Mouse (Mus musculus): ENCODE measurements around the gene Ppil4. TPM values are rescaled to one million over a fixed set of nuclear protein-coding genes. Genes with fewer than 3 reads are reported as not detected.

Gene Ppil4
- polyA plus RNA-seq, 1 experiment: 0.38 TPM

DNA sequence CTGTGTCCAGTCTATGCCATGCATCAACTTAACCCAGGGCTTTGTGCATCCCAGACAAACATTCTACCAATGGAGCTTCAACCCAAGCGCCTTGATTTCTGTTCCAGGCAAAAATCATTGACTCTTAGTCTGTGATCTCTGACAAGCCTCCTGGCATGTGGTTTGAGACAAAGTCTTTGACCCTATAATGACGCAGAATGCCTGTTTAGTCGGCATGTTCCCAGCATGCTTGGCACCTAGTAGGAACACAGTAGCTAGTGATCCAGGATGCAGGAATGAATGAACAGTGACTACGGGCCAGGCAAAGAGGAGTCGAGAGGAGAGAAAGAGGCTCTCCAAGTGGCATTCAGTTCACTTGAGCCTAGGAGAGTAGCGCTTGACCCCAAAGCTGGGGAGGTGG, 70.7 kb downstream of the Ppil4 start:
- Histone ChIP-seq H3K9me3 (ENCODE audit: control insufficient read depth, low read length) (peaks cover 5% of the 10 kb centered on the region), H3K27me3 (ENCODE audit: control insufficient read depth) (peaks cover 19% of the 10 kb centered on the region), H3K4me3 (replicated peaks) (no peak overlapping the region), H3K36me3 (ENCODE audit: control insufficient read depth) (no peaks in the 10 kb centered on the region), H3K4me1 (ENCODE audit: control insufficient read depth) (no peaks in the 10 kb centered on the region)
- TF ChIP-seq GATA1 (IDR thresholded peaks at IDR 0.05; ENCODE audit: low read length): no peak
- TF ChIP-seq TAL1 (IDR thresholded peaks at IDR 0.05; ENCODE audit: low read length): no peak

DNA sequence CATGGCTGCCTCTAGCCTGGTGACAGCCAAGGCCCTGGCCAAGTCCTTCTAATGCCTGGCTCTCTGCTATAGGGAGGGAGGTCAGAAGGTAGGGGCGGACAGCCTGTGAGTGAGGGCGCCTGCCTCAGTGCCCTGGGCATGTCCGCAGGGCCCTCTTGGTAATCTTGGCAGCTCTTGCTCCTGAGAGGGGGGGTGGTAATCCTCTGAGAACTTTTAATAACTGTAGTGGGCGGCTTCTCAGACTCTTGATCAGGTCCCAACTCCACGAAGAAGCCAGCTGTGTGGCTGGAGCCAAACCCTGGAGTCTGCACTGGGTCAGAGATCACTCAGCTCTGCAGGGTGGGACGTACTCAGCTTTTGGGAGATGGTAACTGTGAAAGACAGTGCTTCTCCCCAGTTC, 71.5 kb downstream of the Ppil4 start:
- H3K36me3 ChIP-seq (ENCODE audit: control insufficient read depth): no peaks in the 10 kb centered on the region
- H3K4me3 ChIP-seq (replicated peaks): no peak overlapping the region
- H3K4me1 ChIP-seq (ENCODE audit: control insufficient read depth): no peaks in the 10 kb centered on the region
- H3K27me3 ChIP-seq (ENCODE audit: control insufficient read depth): peaks cover 21% of the 10 kb centered on the region
- H3K9me3 ChIP-seq (ENCODE audit: control insufficient read depth, low read length): peaks cover 5% of the 10 kb centered on the region
- TF ChIP-seq TAL1 (IDR thresholded peaks at IDR 0.05; ENCODE audit: low read length) (no peak), GATA1 (IDR thresholded peaks at IDR 0.05; ENCODE audit: low read length) (no peak)

DNA sequence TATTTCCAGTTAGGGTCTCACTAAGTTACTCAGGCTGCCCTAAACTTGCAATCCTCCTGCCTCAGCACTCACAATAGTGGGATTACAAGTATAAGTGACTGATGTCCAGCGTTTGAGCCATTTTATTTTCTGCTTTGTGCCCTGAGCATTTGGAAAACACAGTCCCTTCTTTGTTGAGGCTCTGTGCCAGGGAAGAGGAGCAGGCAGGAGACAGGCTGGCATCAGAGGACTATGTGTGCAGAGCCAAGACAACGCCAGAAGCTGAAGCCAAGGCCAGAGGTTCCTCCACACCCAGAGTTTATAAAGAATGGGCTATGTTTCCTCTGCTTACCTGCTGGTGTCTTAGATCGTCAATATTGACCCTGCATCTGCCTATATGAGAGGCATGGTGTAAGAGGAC, 72.1 kb downstream of the Ppil4 start:
- H3K27me3 ChIP-seq (ENCODE audit: control insufficient read depth): peaks cover 21% of the 10 kb centered on the region
- no peak overlapping the region for H3K4me3 ChIP-seq (replicated peaks)
- H3K36me3 ChIP-seq (ENCODE audit: control insufficient read depth): no peaks in the 10 kb centered on the region
- no peaks in the 10 kb centered on the region for H3K4me1 ChIP-seq (ENCODE audit: control insufficient read depth)
- peaks cover 5% of the 10 kb centered on the region for H3K9me3 ChIP-seq (ENCODE audit: control insufficient read depth, low read length)
- TF ChIP-seq GATA1 (IDR thresholded peaks at IDR 0.05; ENCODE audit: low read length) (no peak), TAL1 (IDR thresholded peaks at IDR 0.05; ENCODE audit: low read length) (no peak)

DNA sequence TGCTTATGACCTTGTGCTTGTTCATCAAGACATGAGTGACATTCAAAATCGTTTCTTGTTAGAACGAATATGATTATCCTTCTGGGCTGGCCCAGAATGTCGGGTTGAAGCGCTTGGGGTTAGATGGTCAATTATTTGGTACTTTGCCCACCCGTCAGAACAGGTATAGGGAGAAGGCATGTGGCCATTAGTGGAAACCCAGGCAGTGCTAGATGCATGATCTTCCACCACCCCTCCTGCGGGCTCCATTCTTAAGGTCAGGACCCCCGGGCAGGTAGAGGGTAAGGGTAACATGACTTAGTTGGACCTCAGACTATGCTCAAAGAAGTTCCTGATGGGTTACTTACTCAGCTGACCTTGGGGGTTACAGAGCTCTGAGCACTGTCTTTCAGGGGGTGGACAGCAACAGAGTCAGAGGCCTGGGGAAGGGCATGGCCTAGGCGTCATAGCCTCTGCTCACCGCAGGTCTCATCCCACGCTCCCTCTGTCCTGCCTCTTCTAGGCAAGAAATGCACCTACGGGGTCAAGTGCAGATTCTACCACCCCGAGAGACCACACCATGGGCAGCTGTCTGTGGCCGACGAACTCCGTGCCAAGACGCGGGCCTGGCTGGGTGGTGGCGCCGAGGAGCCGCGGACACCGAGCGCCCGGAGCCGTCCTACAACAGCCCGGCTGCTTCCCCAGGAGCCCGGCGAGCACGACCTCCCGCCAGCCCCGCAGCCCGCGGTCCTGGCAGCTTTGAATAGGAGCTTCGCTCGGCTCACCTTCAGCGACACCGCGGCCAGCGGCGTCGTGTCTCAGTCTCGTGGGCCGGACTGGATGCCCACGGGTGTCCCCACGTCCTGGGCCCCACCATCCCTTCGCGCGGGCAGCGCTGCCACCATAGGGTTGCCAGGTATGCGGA, 74.3 kb downstream of the Ppil4 start:
- no peaks in the 10 kb centered on the region for H3K4me1 ChIP-seq (ENCODE audit: control insufficient read depth)
- H3K27me3 ChIP-seq (ENCODE audit: control insufficient read depth): peaks cover 21% of the 10 kb centered on the region
- H3K9me3 ChIP-seq (ENCODE audit: control insufficient read depth, low read length): peaks cover 4% of the 10 kb centered on the region
- H3K4me3 ChIP-seq (replicated peaks): no peak overlapping the region
- H3K36me3 ChIP-seq (ENCODE audit: control insufficient read depth): no peaks in the 10 kb centered on the region
- TF ChIP-seq GATA1 (IDR thresholded peaks at IDR 0.05; ENCODE audit: low read length) (no peak), TAL1 (IDR thresholded peaks at IDR 0.05; ENCODE audit: low read length) (no peak)

DNA sequence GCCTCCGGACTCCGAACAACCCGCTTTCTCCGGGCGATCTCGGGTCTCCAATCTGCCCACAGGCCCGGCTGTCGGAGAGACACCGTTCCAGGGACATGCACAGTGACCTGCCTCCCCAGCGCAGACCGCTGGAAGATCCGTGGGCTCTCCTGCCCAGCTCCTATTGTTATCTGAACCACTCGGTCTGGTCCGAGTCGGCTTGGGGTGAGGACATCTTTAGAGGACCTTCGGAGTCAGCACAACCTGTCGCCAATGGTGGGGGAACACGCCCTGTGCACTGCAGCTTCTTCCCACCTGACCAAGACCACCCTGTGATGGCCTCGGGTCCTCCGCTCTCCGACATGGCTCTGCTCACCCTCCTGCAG, 75.0 kb downstream of the Ppil4 start:
- Histone ChIP-seq H3K4me1 (ENCODE audit: control insufficient read depth) (no peaks in the 10 kb centered on the region), H3K9me3 (ENCODE audit: control insufficient read depth, low read length) (no peaks in the 10 kb centered on the region), H3K36me3 (ENCODE audit: control insufficient read depth) (no peaks in the 10 kb centered on the region), H3K27me3 (ENCODE audit: control insufficient read depth) (peaks cover 21% of the 10 kb centered on the region), H3K4me3 (replicated peaks) (no peak overlapping the region)
- TF ChIP-seq GATA1 (IDR thresholded peaks at IDR 0.05; ENCODE audit: low read length) (no peak), TAL1 (IDR thresholded peaks at IDR 0.05; ENCODE audit: low read length) (no peak)

DNA sequence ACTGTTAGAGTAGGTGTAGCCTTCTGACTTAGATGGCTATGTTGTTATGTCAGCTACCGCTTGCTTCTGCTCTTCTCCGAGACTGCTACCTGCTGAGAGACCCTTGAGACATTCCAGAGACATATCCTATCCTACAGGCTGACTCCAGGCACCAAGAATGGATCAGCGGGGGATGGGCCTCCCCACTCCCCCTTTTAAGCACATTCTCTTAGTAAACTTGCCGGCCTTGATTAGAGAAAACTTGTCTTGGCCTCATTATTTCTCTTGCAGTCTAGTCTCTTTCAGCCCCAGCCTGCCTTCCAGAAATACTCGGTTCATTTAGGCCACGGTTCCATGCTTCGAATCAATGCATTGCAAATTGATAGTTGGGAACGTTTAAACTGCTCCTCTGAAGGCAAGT, 77.1 kb downstream of the Ppil4 start:
- no peaks in the 10 kb centered on the region for H3K36me3 ChIP-seq (ENCODE audit: control insufficient read depth)
- TF ChIP-seq TAL1 (IDR thresholded peaks at IDR 0.05; ENCODE audit: low read length) (no peak), GATA1 (IDR thresholded peaks at IDR 0.05; ENCODE audit: low read length) (no peak)
- no peaks in the 10 kb centered on the region for H3K4me1 ChIP-seq (ENCODE audit: control insufficient read depth)
- no peaks in the 10 kb centered on the region for H3K9me3 ChIP-seq (ENCODE audit: control insufficient read depth, low read length)
- peaks cover 21% of the 10 kb centered on the region for H3K27me3 ChIP-seq (ENCODE audit: control insufficient read depth)
- H3K4me3 ChIP-seq (replicated peaks): no peak overlapping the region

DNA sequence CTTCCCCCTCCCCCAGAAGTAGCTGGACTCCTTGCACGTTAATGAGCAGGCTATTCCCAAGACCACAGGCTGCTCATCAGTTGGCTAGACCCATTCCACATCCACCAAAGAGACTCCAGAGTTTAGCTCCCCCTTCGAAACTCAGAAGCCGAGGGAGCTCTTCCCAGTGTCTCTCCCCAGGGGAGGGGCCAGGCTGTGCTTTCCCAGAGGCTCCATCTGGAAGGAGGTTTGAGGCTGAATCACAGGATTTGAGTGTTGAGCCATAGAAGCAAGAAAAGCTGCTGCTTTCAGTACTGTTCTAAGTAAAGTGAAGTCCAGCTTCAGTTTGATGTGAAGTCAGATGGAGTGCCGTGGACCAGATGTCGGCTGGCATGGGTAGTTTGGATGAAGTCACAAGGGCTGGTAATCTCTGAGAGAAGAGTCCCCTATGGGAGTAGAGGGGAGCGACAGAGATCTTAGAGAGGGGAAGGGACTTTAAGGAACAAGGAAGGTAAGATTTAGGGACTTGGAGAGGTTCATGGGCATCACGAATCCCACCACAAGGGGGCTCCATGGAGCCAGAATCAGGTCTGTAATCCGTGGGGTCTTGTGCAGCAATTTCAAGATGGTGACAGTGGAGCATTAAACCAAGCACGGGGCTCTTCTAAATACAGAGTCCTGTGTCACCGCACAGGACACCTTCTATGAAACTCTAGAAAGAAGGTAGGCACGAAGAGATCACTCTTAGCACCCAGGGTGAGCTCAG, 78.1 kb downstream of the Ppil4 start:
- TF ChIP-seq TAL1 (IDR thresholded peaks at IDR 0.05; ENCODE audit: low read length) (no peak), GATA1 (IDR thresholded peaks at IDR 0.05; ENCODE audit: low read length) (no peak)
- Histone ChIP-seq H3K4me3 (replicated peaks) (no peak overlapping the region), H3K36me3 (ENCODE audit: control insufficient read depth) (no peaks in the 10 kb centered on the region), H3K4me1 (ENCODE audit: control insufficient read depth) (no peaks in the 10 kb centered on the region), H3K27me3 (ENCODE audit: control insufficient read depth) (peaks cover 21% of the 10 kb centered on the region), H3K9me3 (ENCODE audit: control insufficient read depth, low read length) (no peaks in the 10 kb centered on the region)

DNA sequence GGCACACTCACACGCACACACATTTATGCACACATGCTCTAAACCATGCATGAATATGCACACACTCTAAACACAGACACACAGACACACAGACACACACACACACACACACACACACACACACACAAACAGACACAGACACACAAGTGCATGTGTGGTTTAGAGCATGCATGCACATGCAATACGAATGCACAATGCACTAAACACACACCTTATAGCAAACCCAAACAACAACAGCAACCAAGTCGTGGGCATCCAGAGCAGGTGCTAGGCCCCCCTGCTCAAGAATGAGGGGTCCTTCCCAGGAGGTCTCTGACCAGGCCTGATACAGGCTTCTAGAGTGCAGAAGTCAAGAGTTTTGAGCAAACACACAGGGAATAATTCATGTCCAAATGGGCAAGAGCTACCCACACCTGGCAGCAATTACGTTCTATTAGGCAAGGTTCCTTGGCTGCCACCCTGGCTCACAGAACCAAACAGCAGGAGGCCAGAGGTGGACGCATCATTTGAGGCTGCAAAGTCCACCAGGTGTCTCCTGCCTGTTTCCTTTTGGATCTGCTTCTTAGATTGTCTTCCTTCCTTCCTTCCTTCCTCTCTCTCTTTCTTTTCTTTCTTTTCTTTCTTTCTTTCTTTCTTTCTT, 78.8 kb downstream of the Ppil4 start:
- no peaks in the 10 kb centered on the region for H3K36me3 ChIP-seq (ENCODE audit: control insufficient read depth)
- H3K4me1 ChIP-seq (ENCODE audit: control insufficient read depth): no peaks in the 10 kb centered on the region
- H3K4me3 ChIP-seq (replicated peaks): no peak overlapping the region
- H3K27me3 ChIP-seq (ENCODE audit: control insufficient read depth): peaks cover 19% of the 10 kb centered on the region
- no peaks in the 10 kb centered on the region for H3K9me3 ChIP-seq (ENCODE audit: control insufficient read depth, low read length)
- TF ChIP-seq GATA1 (IDR thresholded peaks at IDR 0.05; ENCODE audit: low read length) (no peak), TAL1 (IDR thresholded peaks at IDR 0.05; ENCODE audit: low read length) (no peak)

Other genes starting within 250 kb of the Ppil4 start
- not detected in 2 replicates for gene Lrp11, start 203.1 kb upstream of the Ppil4 start, polyA plus RNA-seq (2012)
- 0.03 and 0.23 TPM in 2 replicates for gene Nup43, start 125.4 kb upstream of the Ppil4 start, polyA plus RNA-seq (2012)
- 8.2 and 8.5 TPM in 2 replicates for gene Pcmt1, start 111.8 kb upstream of the Ppil4 start, polyA plus RNA-seq (2012)
- 0.15 and 0.16 TPM in 2 replicates for gene Lats1, start 111.7 kb upstream of the Ppil4 start, polyA plus RNA-seq (2012)
- 0.19 and 0.23 TPM in 2 replicates for gene Katna1, start 66.9 kb upstream of the Ppil4 start, polyA plus RNA-seq (2012)
- gene Ginm1, start 67 bp upstream of the Ppil4 start, polyA plus RNA-seq (2012): 1.3 and 1.4 TPM in 2 replicates
- not detected in 2 replicates for gene Zc3h12d, start 39.6 kb downstream of the Ppil4 start, polyA plus RNA-seq (2012)
- 0.83 and 1.1 TPM in 2 replicates for gene Tab2, start 163.3 kb downstream of the Ppil4 start, polyA plus RNA-seq (2012)